Mouse (Mus musculus) spleen, adult 2 months (tissue): Measurements from ENCODE around the gene Rps7.

ENCODE experiments used
- CTCF ChIP-seq: fragments of 200-500 bp; IDR thresholded peaks from 2 replicates; pipeline ENCODE4 v1.5.1; 2011; ENCODE audit warnings: mild to moderate bottlenecking, inconsistent platforms; ENCODE audit not compliant: insufficient read depth, insufficient read length, insufficient replicate concordance; ENCODE audit errors: extremely low read depth
- POLR2A ChIP-seq: fragments of 200-500 bp; IDR thresholded peaks from 2 replicates; pipeline ENCODE4 v1.6.1; 2011; ENCODE audit warnings: low read depth, low read length, inconsistent platforms

- no peak for TF ChIP-seq CTCF
- TF ChIP-seq POLR2A, result peak; percentile 58; the same call in 1 of the 2 replicates
Measured at GRCm38 (mm10) chr12:28649141-28650110, 13.7 kb upstream of the Rps7 start, which contains the start of gene Rnaseh1.
